Mouse (Mus musculus): Measurements from ENCODE around the gene Snx10.
"Not testable (repeated sequence)": the region's sequence is repeated elsewhere in the genome, so short reads cannot be mapped to it uniquely, and the experiment has no call there.

The Snx10 gene

GRCm38 (mm10) chr6:51523807-51524320, at the start of gene Snx10:
Gene Snx10, plus strand, starts transcription at chr6:51523901.
- DNase-seq: no peak

GRCm38 (mm10) chr6:51479136-51479731, 44.5 kb upstream of the Snx10 start:
- no peak for DNase-seq

- peak; percentile 37 for DNase-seq
Measured at GRCm38 (mm10) chr6:51481548-51481947, 42.2 kb upstream of the Snx10 start.

GRCm38 (mm10) chr6:51483861-51484260, 39.8 kb upstream of the Snx10 start:
- no peak for DNase-seq

GRCm38 (mm10) chr6:51484556-51484955, 39.1 kb upstream of the Snx10 start:
- DNase-seq: not testable (repeated sequence)

GRCm38 (mm10) chr6:51485646-51486045, 38.1 kb upstream of the Snx10 start:
- no peak for DNase-seq

- DNase-seq: no peak
Measured at GRCm38 (mm10) chr6:51486076-51486710, 37.5 kb upstream of the Snx10 start.

- no peak for DNase-seq
Measured at GRCm38 (mm10) chr6:51486731-51487130, 37.0 kb upstream of the Snx10 start.

- peak; percentile 85 for DNase-seq
Measured at GRCm38 (mm10) chr6:51489787-51490186, 33.9 kb upstream of the Snx10 start.

GRCm38 (mm10) chr6:51497321-51498111, 26.2 kb upstream of the Snx10 start:
- DNase-seq: peak; percentile 14

- DNase-seq: no peak
Measured at GRCm38 (mm10) chr6:51505671-51506070, 18.0 kb upstream of the Snx10 start.

- no peak for DNase-seq
Measured at GRCm38 (mm10) chr6:51507556-51507955, 16.1 kb upstream of the Snx10 start.

GRCm38 (mm10) chr6:51508750-51509648, 14.7 kb upstream of the Snx10 start:
- peak; percentile 54 for DNase-seq

GRCm38 (mm10) chr6:51510094-51510493, 13.6 kb upstream of the Snx10 start:
- DNase-seq: peak; percentile 13

GRCm38 (mm10) chr6:51510946-51511345, 12.8 kb upstream of the Snx10 start:
- DNase-seq: no peak

- no peak for DNase-seq
Measured at GRCm38 (mm10) chr6:51513745-51514144, 10.0 kb upstream of the Snx10 start.

- DNase-seq: no peak
Measured at GRCm38 (mm10) chr6:51514860-51515259, 8.8 kb upstream of the Snx10 start.

- no peak for DNase-seq
Measured at GRCm38 (mm10) chr6:51523310-51523709, 391 bp upstream of the Snx10 start.

- DNase-seq: no peak
Measured at GRCm38 (mm10) chr6:51524321-51524931, 725 bp downstream of the Snx10 start.

GRCm38 (mm10) chr6:51525001-51525400, 1.3 kb downstream of the Snx10 start:
- no peak for DNase-seq

- no peak for DNase-seq
Measured at GRCm38 (mm10) chr6:51529457-51529856, 5.8 kb downstream of the Snx10 start.
